Mouse (Mus musculus) NIH3T3 (cell line): ENCODE data around the gene Ppp1r9a.
A peak's percentile ranks its signal among the peaks of the same experiment; 100 is the strongest.

Experiments used
- DNase-seq: peaks from one replicate; pipeline ENCODE4 v3.0.0-alpha.2; 2012; ENCODE audit warnings: low read depth

The Ppp1r9a gene

DNA sequence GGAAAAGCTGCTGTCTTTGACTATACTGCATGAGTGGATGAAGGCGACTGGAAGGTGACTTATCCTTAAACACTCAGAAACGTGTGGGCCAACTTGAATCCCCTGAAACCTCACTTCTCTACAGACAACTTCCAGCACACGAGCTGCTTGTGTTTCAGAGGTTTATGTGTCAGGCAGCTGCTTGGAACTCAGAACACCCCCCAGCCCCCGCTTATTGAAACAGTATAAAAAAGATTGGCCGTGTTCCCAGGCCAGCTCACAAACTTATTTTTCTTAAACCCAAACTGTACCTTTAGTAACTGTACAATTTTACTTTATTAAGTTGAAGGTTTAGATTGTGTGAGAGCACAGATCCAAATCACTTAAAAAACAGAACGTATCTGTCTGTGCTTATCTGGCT is 53.9 kb downstream of the Ppp1r9a start:
- peak; percentile 19 for DNase-seq

DNA sequence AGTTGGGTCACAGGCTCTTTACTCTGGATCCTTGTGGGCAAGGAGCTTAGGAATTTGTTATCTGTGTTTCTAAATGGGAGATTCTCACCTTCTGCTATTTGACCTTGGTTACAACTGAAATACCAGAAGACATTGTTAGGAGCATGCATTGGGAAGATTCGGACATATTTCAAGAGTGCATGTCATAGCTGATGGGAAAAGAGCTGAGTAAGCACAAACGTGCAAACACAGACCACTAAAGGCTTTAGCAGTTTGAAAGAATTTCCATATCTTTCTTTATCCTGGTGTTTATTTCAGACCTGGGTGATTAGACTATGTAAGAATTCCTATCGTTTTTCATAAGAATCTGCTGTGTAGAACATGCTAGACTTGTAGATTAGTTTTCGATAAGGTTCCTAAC is 59.5 kb downstream of the Ppp1r9a start:
- DNase-seq, result no peak

DNA sequence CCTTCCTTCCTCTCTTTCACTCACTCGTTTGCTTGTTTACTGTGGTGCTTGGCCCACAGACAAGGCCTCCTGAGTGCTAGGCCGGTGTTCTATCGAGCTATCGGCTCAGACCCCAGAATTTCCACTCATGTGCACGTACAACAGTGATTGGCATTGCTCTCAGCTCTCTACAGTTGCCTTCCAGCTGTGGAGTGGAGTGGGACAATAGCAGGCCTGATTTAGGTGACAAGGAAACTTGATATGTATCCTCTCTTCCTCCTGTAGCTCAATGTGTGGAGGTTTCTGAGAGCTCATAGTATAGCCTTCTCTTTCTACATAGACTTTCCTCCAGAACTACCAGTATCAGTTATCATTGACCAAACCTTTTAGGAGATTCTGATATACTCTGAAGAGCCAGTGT is 60.3 kb downstream of the Ppp1r9a start:
- no peak for DNase-seq

DNA sequence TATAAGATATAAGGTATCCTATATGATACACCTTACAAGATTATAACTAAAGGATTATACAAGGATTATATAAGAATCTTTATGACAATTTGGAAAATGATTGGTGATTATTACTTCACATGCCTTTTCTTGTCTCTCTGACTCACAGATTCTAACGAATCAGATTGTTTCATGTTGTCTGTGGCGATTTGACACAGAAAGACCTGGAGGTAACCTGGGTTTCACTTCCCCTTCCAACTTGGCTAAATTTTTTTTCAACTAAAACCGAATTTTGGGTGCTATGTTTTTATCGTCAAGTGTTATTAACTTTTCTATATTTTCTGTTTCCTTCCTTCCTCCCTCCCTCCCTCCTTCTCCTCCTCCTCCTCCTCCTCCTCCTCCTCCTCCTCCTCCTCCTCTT is 64.5 kb downstream of the Ppp1r9a start:
- DNase-seq, result no peak

DNA sequence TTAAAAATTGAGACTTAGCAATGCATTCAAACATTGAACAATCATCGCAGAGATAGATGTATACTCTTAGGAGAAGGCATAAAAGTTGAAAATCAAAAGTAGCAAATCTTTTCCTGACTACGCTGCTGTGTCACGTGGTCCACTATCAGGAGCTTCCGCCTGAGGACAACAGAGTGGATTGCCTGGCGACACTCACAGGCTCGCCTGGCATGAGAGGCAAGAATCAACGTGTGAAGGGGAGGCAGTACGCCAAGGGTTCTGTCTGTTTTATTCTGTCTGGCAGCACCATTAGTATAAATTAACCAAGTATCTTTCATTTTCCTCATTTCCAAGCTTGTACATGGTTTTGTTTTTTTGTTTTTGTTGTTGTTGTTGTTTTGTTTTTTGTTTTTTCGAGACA is 68.5 kb downstream of the Ppp1r9a start:
- DNase-seq, result no peak

DNA sequence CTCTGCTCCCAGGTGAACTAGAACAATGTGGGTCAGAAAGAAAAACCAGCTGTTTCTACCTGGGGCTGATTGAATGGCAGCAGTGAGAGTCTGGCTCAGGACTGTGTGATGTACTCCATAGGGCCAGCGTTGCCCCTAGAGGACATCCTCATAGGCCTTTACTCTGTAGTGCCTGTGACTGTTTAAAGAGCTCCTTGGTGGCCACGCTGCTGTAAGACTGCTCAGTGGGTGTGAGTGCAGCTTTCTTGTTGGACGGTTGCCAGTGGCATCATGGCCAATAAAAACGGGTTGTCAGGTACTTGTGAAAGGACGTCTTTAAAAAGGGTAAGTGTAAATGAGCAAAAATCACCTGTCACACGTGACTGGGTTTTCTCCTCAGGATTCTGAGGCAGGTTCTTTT is 70.1 kb downstream of the Ppp1r9a start:
- DNase-seq, result no peak

DNA sequence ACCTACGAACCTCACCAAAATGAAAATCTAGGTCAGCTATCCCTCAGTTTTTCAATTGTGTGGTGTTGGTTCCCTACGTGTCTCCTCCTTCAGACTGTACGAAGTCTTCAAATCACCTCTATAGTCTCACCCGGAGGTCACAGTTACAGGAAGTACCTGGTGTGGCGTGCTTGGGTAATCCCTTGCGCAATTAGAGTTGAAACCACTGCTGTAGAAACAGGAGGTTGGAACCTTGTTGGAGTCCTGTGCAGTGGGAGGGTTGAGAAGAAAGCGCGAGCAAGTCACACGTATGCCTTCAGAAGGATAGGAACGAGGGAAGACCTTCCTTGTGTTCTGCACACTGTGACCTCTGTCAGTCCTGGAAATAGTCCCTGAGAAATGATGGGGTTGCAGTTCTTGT is 70.6 kb downstream of the Ppp1r9a start:
- no peak for DNase-seq

DNA sequence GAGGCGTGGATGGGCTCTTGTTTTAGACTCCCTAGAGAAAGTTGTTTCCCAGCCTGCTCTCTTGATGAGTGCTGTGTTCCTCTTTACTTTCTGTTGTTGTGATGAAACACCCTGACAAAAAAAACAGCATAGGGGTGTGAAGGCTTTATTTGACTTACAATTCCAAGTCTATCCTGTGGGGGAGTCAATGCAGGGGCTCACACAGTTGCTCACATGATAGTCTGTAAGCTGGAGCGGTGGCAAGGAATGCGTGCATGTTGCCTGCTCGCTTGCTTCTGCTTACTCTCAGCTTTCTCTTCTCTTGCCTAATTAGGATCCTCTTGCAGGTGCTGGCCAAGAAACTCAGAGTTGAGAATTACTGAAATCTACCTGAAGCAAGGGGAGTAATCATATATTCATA is 74.8 kb downstream of the Ppp1r9a start:
- DNase-seq, result no peak

DNA sequence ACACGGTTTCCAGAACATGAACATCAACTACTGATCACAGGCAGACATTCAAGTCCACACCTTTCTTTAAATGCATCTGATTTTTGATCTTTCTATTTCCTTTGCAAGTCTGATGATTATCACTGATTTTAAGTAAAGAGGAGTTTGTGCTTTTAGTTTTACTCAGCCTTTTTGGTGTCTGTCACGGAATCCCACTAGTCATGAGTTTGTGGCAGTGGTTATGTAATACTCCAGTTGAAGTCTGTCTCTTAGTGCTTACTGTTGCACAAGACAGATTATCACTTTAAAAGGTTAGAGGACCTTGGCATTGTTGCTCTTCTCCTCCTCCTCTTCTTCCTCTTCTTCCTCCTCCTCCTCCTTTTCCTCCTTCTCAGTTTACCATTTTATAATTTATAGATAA is 75.5 kb downstream of the Ppp1r9a start:
- DNase-seq, result no peak

DNA sequence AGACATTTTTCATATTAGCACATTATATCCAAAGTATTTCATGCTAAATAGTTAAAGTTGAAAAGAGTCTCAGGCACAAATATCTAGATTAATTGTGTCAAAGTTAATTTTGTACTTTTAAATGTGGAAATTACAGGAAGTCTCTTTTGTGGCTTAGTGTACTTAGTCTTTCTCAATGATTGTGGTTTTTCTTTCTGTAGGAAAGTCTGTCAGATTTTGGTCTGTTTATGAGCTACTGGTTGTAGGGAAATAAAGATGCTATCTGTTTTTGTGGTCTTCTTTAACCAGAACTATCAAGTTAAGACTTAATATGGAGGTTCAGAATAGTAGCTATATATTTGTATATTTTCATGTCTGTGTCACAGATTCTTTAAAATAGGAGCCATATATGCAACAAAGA is 76.2 kb downstream of the Ppp1r9a start:
- DNase-seq, result no peak

DNA sequence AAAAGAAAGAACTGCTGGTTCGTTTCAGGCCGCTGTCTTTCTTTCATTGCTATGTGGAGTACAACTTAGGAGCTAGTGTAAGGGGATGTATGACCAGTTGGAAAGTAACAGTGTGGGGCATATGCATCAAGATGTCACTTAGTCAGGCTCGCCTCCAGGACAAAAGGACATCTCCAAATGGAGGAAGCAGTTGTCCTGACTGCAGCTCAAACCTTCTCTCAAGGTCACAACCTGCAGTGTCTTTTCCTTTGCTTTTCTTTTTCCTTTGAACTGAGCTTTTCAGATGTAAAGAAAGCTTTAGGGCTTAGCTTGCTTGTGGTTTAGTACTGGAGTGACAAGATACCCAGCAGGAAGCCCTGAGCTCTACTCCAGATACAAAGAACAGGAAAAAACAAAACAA is 77.4 kb downstream of the Ppp1r9a start:
- DNase-seq, result no peak

DNA sequence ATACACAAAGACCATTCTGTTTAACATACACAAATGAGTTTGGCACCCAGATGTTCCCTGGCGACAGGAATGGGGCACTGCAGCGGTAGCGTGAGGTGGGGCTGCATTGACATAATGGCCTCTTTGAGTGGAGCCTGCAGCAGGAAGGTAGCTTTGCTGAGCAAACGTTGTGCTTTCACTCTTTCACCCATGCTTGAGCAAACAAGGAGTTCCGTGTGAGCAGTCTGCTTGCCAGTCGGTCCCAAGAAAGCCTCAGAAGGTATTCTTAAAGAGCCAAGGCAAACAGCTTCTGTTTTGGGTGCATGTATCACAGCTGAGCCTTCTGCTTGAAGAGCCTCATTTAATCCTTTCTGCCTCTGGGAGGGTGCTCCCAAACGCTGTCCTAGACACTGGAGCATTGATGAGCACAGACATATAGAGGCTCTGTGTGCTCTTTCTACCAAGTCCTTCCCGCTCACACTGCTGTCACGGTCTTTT is 80.0 kb downstream of the Ppp1r9a start:
- DNase-seq, result no peak

DNA sequence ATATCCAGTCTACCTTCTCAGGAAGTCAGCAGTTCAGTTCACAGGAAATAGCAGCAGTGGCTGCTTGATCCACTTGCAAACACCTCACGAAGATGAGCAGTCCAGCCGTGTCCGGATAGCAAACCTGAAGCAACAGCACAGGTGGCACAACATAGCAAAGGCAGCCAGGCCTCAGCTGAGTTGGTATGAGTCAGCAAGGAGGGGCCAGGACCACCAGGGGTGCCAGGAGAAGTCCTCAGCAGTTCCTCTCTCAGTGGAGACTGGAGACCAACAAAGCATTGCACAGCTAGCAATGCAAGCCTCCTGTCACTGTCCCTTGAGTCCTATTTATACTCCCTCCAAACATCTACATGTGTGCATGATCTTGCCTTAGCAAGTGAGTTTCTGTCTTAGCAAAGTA is 83.0 kb downstream of the Ppp1r9a start:
- DNase-seq, result no peak

DNA sequence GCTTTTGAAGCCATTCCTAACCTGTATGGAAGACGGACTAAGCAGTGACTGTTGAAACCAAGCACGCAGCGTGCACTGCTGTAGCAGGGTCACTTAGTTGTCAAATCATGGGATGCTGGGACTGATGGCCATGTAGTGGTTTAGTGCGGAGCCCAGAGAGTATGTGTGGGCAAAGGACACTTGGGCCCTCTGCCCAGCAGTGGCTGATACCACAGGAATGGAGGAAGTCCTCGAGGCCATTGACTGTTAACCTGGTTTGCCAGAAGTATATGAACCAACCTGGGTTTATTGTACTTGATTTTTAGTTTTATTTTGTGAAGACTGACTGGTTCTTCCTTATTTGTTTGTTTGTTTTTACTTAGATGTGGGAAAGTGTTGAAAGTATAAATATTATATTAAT is 84.4 kb downstream of the Ppp1r9a start:
- no peak for DNase-seq

DNA sequence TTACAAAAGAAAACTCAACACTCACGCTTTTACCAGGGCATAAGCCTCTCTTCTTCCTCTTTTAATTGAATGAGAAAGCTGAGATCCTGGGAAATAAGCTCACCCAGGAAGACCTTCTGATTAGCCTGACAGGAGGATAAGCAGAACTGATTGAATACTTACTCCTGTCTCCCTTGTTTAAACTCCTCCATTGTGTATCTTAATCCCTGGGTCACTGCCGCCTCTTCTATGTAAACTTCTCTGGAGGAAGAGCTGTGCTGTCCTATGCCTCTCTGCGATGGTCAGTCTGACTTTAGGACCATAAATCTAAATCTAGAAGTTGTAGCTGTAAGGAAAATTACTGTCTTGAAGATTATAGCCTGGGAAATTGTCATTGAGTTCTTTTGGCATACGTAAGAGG is 86.0 kb downstream of the Ppp1r9a start:
- DNase-seq, result no peak

DNA sequence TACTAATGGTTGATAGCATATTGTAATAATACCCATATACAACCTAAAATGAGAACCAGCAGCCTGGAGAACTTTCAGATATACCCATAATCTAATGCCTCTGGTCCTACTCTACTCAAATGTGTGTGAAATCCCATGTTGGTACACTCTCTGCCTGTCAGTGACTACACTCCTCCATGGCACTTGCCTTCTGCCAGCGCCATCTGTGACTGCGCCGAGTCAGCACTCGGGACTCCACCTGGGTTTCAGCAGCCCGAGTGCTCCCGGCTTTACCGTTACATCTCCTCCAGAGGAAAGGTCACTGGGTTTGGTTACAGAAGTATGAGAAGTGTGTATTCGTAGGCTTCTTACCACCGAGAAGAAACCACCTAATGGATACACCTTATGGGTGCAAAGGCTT is 89.6 kb downstream of the Ppp1r9a start:
- no peak for DNase-seq

DNA sequence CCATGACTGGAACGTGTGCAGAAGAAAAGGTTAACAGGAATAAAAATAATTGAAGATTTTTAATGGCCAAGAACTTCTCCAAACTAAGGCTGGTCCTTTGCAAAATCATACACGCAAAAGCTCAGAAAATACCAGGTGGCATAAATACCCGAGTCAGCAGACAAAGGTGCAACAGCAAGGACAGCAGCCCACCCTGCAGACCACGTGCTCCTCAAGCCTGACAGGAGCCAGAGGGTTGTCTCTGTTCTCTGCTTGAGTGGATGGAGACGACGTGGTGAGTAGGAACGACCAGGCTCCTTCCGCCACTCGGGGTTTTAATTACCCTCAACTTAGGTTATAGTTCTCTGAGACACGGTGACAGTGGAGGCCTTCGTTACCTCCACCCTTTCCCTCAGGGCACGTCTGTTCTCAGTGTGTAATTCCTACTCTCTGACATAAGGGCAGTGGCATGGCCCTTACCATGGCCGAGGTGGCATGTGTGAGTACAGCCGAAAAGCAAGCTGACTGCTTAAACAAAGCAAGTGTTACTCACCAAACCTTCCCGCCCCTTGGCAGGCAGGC is 91.0 kb downstream of the Ppp1r9a start:
- peak; percentile 27 for DNase-seq

DNA sequence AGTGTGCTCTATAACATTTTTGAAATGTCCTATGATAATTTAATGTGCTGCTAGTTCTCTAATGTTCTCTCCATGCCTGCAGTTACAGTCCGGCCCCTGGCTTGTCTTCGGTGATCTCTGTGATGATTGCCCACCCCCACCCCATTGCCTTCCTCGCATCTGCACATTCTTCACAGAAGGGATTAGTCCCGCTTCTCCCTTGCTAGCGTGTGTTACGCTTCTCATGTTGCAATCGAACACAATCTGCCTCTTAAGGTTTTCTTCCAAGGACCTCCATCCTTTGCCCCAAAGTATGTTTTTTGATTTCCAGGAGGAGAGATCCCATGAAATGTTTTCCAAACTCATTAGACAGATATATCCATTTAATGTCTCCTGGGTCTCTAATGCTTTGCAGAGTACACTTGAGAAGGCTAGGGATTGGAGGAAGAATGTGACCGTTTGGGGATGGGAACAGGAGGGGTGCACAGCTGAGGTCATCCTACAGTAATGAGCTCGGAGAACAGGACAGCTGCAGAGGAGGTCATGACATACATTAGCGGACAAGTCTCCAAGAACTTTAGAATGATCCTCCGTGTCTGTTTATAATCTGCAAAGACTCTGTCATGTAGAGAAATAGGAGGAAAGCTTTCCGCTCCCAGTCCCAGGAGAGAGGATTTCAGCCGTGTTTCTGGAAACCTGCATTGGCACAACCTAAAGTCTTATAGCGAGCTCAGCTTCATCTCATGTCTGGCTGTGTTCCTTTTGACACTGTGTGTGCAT is 91.6 kb downstream of the Ppp1r9a start:
- peak; percentile 9 for DNase-seq

DNA sequence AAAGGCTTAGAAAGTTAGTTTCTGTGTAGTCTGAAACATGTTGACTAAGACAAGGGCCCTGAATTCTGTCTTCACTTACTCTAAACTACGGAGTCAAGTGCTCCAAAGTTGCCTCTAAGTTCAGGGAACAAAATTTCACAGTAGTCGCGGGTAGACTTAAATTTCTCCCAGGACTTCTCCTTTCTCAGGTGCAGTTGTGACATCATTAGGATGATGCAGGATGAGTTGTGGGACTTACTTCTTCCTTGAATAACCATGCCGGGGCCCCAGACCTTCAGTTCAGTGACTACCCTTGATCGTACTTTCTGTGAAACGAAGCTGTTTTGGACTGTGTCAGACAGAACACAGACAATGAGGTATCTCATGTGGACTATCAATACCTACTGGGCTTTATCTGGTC is 94.9 kb downstream of the Ppp1r9a start:
- DNase-seq, result no peak

DNA sequence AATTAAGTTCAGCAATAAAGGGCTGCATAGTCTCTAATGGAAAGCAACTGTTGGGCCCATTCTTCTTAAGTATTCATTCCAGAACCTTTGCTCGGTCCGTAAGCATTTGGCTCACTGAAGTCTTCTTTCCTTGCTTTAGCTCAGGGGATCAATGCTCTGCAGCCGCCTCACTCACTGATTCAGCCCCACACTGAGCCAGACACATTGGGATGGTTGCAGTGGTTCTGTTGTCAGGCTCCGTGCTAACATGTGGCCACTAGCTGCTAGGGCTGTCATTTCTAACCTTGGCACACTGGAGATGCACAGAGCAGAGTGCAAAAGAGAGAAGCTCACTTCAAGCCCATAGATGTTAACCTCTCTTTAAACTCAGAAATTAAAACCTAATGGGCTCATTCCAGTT is 96.2 kb downstream of the Ppp1r9a start:
- DNase-seq, result no peak

DNA sequence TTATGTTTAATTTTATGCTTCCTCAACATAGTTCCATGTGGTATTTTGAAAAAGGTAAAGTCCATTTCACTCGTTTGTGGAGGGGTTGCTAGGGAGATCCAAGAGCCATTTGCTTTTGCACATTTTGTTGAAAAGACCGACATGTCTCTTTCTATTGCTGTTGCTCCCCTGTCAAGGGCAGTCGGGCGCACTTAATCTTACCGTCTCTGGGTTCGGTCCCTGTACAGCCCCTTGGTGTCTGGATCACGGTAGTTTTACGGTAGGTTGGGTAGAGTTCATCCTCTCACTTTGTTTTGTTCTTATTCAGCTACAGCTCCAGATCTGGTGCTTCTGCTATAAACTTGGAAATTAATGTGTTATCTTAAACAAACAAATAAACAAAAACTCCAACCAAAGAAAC is 98.1 kb downstream of the Ppp1r9a start:
- DNase-seq, result no peak

DNA sequence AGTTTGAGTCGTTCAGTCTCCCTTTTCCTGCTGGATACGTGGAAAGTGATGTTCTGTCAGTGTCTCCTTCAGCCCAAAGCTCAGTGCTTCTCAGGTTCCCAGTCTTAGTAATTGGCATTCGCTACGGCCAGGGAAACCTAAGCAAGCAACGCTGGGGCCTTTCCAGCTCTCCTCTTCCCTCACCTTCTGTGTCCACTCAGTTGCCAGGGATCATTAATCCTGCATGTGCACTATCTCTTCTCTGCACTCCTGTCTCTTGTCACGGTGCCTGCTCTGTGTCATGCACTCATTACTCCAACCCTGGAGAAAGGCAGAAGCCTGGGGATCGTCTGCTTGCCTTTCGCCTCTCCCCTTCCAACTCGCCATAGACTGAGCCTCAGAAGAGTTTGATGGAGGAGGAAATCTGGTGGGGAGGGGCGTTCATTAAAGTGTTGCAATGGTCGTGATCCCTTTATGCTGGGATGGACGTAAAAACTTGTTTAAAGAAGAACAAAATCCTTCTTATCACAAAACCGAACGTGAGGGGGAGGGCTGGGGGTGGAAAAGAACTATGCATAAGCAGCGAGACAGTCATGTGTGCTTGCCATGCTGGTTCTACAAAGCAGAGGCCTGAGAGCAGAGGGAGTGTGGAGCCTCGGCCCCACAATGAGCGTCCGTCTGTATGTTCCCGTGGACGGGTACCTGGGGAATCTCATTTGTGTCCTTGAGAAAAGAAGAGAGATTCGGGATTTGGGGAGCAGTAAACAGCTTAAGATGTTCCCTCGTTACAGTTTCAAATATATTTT is 103.0 kb downstream of the Ppp1r9a start:
- peak; percentile 17 for DNase-seq

DNA sequence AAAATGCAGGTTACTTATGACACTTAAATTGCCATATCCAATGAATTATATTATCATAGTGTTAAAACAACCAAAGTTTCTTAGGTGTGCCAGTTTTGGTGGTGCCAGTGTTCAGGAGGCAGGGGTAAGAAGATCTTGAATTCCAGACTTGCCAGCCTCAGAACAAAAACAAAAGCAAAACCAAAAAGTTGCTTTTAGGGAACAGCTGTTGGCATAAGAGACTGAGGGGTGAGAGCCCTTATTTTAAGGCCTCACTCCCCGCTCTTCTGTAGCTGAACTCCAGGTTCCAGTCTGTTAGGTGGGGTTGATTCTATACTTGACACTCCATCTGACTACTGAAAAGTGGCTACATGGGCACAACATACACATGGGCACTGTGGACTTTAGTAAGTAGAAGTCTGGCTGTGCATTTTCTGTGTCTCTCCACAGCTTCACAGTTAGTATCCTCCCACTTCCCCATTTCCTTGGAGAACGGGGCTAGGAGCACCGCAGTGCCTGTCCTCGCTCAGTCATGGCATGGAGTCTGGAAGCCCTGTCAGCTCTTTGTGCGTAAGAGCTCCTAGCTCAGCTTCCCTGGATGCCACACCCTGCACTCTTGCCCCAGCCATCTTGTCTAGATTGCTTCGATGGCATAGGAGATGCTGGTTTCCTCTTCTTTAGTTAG is 103.7 kb downstream of the Ppp1r9a start:
- no peak for DNase-seq
